Mouse (Mus musculus): Measurements from ENCODE around the gene Gm7029.
A peak's percentile ranks its signal among the peaks of the same experiment; 100 is the strongest.

DNA sequence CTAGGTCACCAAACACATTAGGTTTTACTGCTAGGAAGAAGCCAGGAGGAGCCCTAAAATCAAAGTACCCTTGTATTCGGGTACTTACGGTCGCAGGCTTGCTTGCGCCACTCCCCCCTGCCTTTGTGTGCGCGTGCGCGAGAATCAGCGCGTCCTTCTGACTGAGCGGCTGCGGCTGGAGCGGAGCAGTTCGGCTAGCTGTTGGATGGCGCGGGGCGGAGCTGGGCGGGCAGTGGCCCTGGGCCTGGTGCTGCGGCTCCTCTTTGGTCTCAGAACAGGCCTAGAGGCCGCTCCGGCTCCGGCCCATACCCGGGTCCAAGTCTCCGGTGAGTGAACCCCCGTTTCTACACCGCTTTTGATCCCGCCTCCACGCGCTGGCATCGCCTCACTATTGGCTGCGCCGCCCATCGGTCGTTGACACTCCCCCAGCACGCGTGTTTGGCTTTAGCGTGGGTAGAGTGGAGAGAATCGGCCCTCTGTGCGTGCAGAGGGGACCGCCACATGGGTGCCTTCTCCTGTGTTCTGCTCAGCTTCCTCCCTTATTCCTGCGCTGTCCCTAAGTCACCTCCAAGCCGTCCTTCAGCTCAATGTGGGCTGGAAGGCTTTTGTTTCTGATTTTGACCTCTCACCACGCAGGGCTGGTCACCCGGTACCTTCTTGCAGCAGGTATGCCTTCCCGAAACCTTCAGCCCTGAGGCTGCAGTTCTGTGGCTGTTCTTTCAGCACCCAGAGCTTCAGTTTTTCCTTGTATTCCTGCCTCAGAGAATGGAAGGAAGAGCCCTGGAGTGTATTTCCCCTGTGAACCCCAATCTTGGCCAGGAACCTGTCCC is 30.5 kb upstream of the Gm7029 start, which contains the start of gene Cd320:
- TF ChIP-seq POLR2A (IDR thresholded peaks at IDR 0.05; ENCODE audit: borderline replicate concordance, control insufficient read depth, low read depth, low read length) (peak; percentile 56; the same call in 1 of the 2 replicates), CTCF (IDR thresholded peaks at IDR 0.05; ENCODE audit: control insufficient read depth, insufficient read depth, low read length) (0 out of 2 replicates have a peak, but pooled peaks have one; percentile 15)
